In genomic region chr10:109008456-109008855, GRCm38 (mm10) we compare ENCODE assay signal across 16 mouse cellular contexts. TPM values are rescaled to one million over a fixed set of nuclear protein-coding genes. Genes with fewer than 3 reads are reported as not detected.
DNase-seq lines count a peak whose midpoint lies in the region; ATAC-seq and TF ChIP-seq lines count a peak whose summit lies in the region.
"Had no signal": no experiment of that assay in that cellular context is flagged by ENCODE, and none has a peak within 500 bp of the region (broad histone marks: within the 10 kb centered on the region; RNA-seq: fewer than 3 reads in every experiment).

No protein-coding gene starts in this region.

- no peaks in the 10 kb centered on the region for H3K9me3 ChIP-seq in forebrain, embryonic 12.5 days
- no peaks in the 10 kb centered on the region for H3K9me3 ChIP-seq in forebrain, embryonic 11.5 days (ENCODE audit: control insufficient read depth, low read length)
- no peaks in the 10 kb centered on the region for H3K9me3 ChIP-seq in hindbrain, embryonic 16.5 days (ENCODE audit: control insufficient read depth, low read length)
- H3K9me3 ChIP-seq: embryonic facial prominence, embryonic 12.5 days; heart, embryonic 15.5 days; limb, embryonic 15.5 days had no signal

- H3K4me2 ChIP-seq in forebrain, embryonic 12.5 days: peak overlapping the region; percentile 29
- H3K4me2 ChIP-seq in forebrain, embryonic 11.5 days (ENCODE audit: low read depth, low read length, severe bottlenecking): no peak overlapping the region
- peak overlapping the region; percentile 84 for H3K4me2 ChIP-seq in hindbrain, embryonic 16.5 days (ENCODE audit: low read length)
- H3K4me2 ChIP-seq: embryonic facial prominence, embryonic 12.5 days; heart, embryonic 15.5 days; limb, embryonic 15.5 days had no signal

- H3K36me3 ChIP-seq in forebrain, embryonic 12.5 days (replicated peaks): no peaks in the 10 kb centered on the region
- H3K36me3 ChIP-seq in forebrain, embryonic 11.5 days (ENCODE audit: control insufficient read depth, insufficient read depth, low read length): no peaks in the 10 kb centered on the region
- no peaks in the 10 kb centered on the region for H3K36me3 ChIP-seq in hindbrain, embryonic 16.5 days (ENCODE audit: control insufficient read depth, insufficient read depth, low read length)
- H3K36me3 ChIP-seq: embryonic facial prominence, embryonic 12.5 days; heart, embryonic 15.5 days; limb, embryonic 15.5 days had no signal

- H3K4me1 ChIP-seq in forebrain, embryonic 12.5 days: peaks cover 6% of the 10 kb centered on the region; the same call in 1 of the 2 replicates
- 0 out of 2 replicates have a peak, but pooled peaks cover 2% of the 10 kb centered on the region for H3K4me1 ChIP-seq in forebrain, embryonic 11.5 days (replicated peaks; ENCODE audit: control insufficient read depth, insufficient read depth, low read length)
- peaks cover 9% of the 10 kb centered on the region for H3K4me1 ChIP-seq in hindbrain, embryonic 16.5 days (ENCODE audit: control insufficient read depth, insufficient read depth, low read depth, low read length)
- H3K4me1 ChIP-seq in olfactory bulb, adult 2 months (ENCODE audit: control insufficient read depth, insufficient read depth, low read length): 0 out of 2 replicates have a peak, but pooled peaks cover 5% of the 10 kb centered on the region

- no peak for TF ChIP-seq CTCF in olfactory bulb, adult 2 months (IDR thresholded peaks at IDR 0.05; ENCODE audit: insufficient read depth, low read depth, low read length)

- ATAC-seq in forebrain, embryonic 12.5 days (ENCODE audit: low FRiP score): no peak
- ATAC-seq in forebrain, embryonic 11.5 days (replicated peaks; ENCODE audit: low FRiP score): no peak
- ATAC-seq in hindbrain, embryonic 16.5 days: no peak
- ATAC-seq in megakaryocyte-erythroid progenitor cell, adult 5-6 weeks (replicated peaks; ENCODE audit: low FRiP score, low TSS enrichment, poor library complexity, severe bottlenecking): no peak
- ATAC-seq: liver, postnatal 0 days; Patski had no signal

- no peak for DNase-seq in forebrain, embryonic 11.5 days (ENCODE audit: low spot score)
- peak; percentile 4 for DNase-seq in right cerebral cortex, postnatal 14 days
- DNase-seq in right cerebral cortex, postnatal 10 days (ENCODE audit: low spot score in 2 of 2): no peak
- DNase-seq in lung, postnatal 4 days: no peak
- DNase-seq: B cell, adult 2 months; heart, adult 18-20 months; liver, postnatal 0 days; thymus, postnatal 14 days had no signal

- no peak for TF ChIP-seq POLR2A in olfactory bulb, adult 2 months (IDR thresholded peaks at IDR 0.05; ENCODE audit: insufficient read depth, low read depth, low read length)

- no peak overlapping the region for H3K9ac ChIP-seq in forebrain, embryonic 12.5 days
- no peak overlapping the region for H3K9ac ChIP-seq in forebrain, embryonic 11.5 days (ENCODE audit: low read length)
- peak overlapping the region; percentile 22 for H3K9ac ChIP-seq in hindbrain, embryonic 16.5 days (ENCODE audit: low read depth, low read length)
- H3K9ac ChIP-seq: embryonic facial prominence, embryonic 12.5 days; heart, embryonic 15.5 days; limb, embryonic 15.5 days; liver, postnatal 0 days had no signal

- H3K27ac ChIP-seq in forebrain, embryonic 12.5 days: no peak overlapping the region
- no peak overlapping the region for H3K27ac ChIP-seq in forebrain, embryonic 11.5 days (ENCODE audit: low read depth, low read length)
- H3K27ac ChIP-seq in hindbrain, embryonic 16.5 days (ENCODE audit: low read depth, low read length): no peak overlapping the region
- H3K27ac ChIP-seq in olfactory bulb, adult 2 months (ENCODE audit: insufficient read depth, low read depth, low read length): no peak overlapping the region; the same call in none of the 2 replicates
- H3K27ac ChIP-seq: embryonic facial prominence, embryonic 12.5 days; heart, embryonic 15.5 days; limb, embryonic 15.5 days had no signal

- H3K4me3 ChIP-seq in forebrain, embryonic 12.5 days (replicated peaks): 0 out of 2 replicates have a peak overlapping the region, but pooled peaks have one; percentile 4
- no peak overlapping the region for H3K4me3 ChIP-seq in forebrain, embryonic 11.5 days (ENCODE audit: low read depth, low read length)
- peak overlapping the region; percentile 79 for H3K4me3 ChIP-seq in hindbrain, embryonic 16.5 days (ENCODE audit: low read length)
- H3K4me3 ChIP-seq in olfactory bulb, adult 2 months (ENCODE audit: insufficient read depth, low read depth, low read length): peak overlapping the region; percentile 52
- H3K4me3 ChIP-seq: embryonic facial prominence, embryonic 12.5 days; heart, embryonic 15.5 days; limb, embryonic 15.5 days had no signal

- WGBS in forebrain, embryonic 12.5 days: 96% methylated on average over 13 of the region's 13 CpGs
- 95% methylated on average over 13 of the region's 13 CpGs for WGBS in forebrain, embryonic 11.5 days
- WGBS in hindbrain, embryonic 16.5 days: 91% methylated on average over 13 of the region's 13 CpGs
- 65% methylated on average over 13 of the region's 13 CpGs for WGBS in olfactory bulb, adult 2 months

- 0 out of 2 replicates have a peak, but pooled peaks cover 3% of the 10 kb centered on the region for H3K27me3 ChIP-seq in forebrain, embryonic 12.5 days
- H3K27me3 ChIP-seq in forebrain, embryonic 11.5 days (ENCODE audit: control insufficient read depth, insufficient read depth, low read length): no peaks in the 10 kb centered on the region; the same call in 1 of the 2 replicates
- H3K27me3 ChIP-seq in hindbrain, embryonic 16.5 days (replicated peaks; ENCODE audit: control insufficient read depth, insufficient read depth, low read length): no peaks in the 10 kb centered on the region

RNA-seq across cellular contexts. Expression of gene Syt1, which starts 2.3 kb away (rescaled TPM):
- 33.7 and 36.7 TPM in 2 replicates for polyA plus RNA-seq in forebrain, embryonic 12.5 days (2016; fragmentation: Nextera tagmentation; extraction: Ambion mirVana)
- 16.9 and 17.4 TPM in 2 replicates for polyA plus RNA-seq in forebrain, embryonic 11.5 days (2014; fragmentation: Nextera tagmentation; extraction: Ambion mirVana)
- 139 and 149 TPM in 2 replicates for polyA plus RNA-seq in hindbrain, embryonic 16.5 days (2015; fragmentation: Nextera tagmentation; extraction: Ambion mirVana)
- 322 and 384 TPM in 2 replicates for polyA plus RNA-seq in olfactory bulb, adult 2 months (2012; ENCODE audit: insufficient read depth, insufficient read length, low replicate concordance, missing spikeins)
- total RNA-seq in megakaryocyte-erythroid progenitor cell, adult 5-6 weeks (2014; fragmentation: Nextera tagmentation): not detected in 2 replicates
- total RNA-seq in megakaryocyte-erythroid progenitor cell, adult 5-6 weeks (2017): not detected in 2 replicates
